Mouse (Mus musculus) forebrain, postnatal 0 days (tissue): ENCODE measurements around the gene Gja1. TPM values are rescaled to one million over a fixed set of nuclear protein-coding genes. Genes with fewer than 3 reads are reported as not detected.
A peak's percentile ranks its signal among the peaks of the same experiment; 100 is the strongest.

Experiments used
- ATAC-seq: fragments of 200-750 bp; cut with Nextera tagmentation; 2 replicates; pipeline ENCODE4 v1.8.0; 2017; ENCODE audit warnings: mild to moderate bottlenecking, moderate library complexity
- DNase-seq: peaks from one replicate; pipeline ENCODE4 v3.0.0-alpha.2; 2015
- H3K27ac ChIP-seq: fragments of 300-500 bp; sonication (generic); 2 replicates; pipeline ENCODE4 v1.5.1; 2014; ENCODE audit warnings: low read depth, mild to moderate bottlenecking, antibody characterized with exemption, low read length, moderate library complexity, mixed read lengths
- H3K27me3 ChIP-seq: fragments of 300-500 bp; sonication (generic); 2 replicates; pipeline ENCODE4 v1.6.1; 2014; ENCODE audit warnings: mild to moderate bottlenecking, low read length, mixed read lengths; ENCODE audit not compliant: insufficient read depth
- H3K36me3 ChIP-seq: fragments of 300-500 bp; sonication (generic); 2 replicates; pipeline ENCODE4 v1.6.1; 2014; ENCODE audit warnings: mild to moderate bottlenecking, moderate library complexity; ENCODE audit not compliant: insufficient read depth
- H3K4me1 ChIP-seq: fragments of 300-500 bp; sonication (generic); 2 replicates; pipeline ENCODE4 v1.6.1; 2014; ENCODE audit warnings: antibody characterized with exemption; ENCODE audit not compliant: insufficient read depth
- H3K4me2 ChIP-seq: fragments of 300-500 bp; sonication (generic); 2 replicates; pipeline ENCODE4 v1.6.1; 2014; ENCODE audit warnings: low read depth, mild to moderate bottlenecking, moderate library complexity
- H3K4me3 ChIP-seq: fragments of 300-500 bp; sonication (generic); 2 replicates; pipeline ENCODE4 v1.5.1; 2014; ENCODE audit warnings: low read depth, low read length, mixed read lengths
- H3K9ac ChIP-seq: fragments of 300-500 bp; sonication (generic); 2 replicates; pipeline ENCODE4 v1.6.1; 2014; ENCODE audit warnings: mild to moderate bottlenecking
- H3K9me3 ChIP-seq: fragments of 300-500 bp; sonication (generic); 2 replicates; pipeline ENCODE4 v1.6.1; 2016; ENCODE audit warnings: low read length
- CTCF ChIP-seq: sonication (generic); IDR thresholded peaks from 2 replicates; pipeline ENCODE4 v1.5.1; 2016; ENCODE audit warnings: antibody characterized with exemption, control low read depth, low read depth
- WGBS: fragments of 180-500 bp; shearing (Covaris S2); extraction: QIAGEN DNeasy Blood & Tissue Kit; methylation state at CpG from one replicate; pipeline ENCODE4 v1.1.7; 2014; 5-methylcytosine and 5-hydroxymethylcytosine counted together
- polyA plus RNA-seq: library from polyadenylated mRNA; unstranded; fragments of >200 nt; fragmentation: Nextera tagmentation; extraction: Ambion mirVana; gene quantifications from 2 replicates; pipeline ENCODE4 v1.2.1, GENCODE M21; 2015
- total RNA-seq: library from RNA; depleted of rRNA; stranded (reverse); fragments of >200 nt; gene quantifications from 2 replicates; pipeline ENCODE4 v1.2.3, GENCODE M21; 2014; rRNA removed

The Gja1 gene
- total RNA-seq (43.9 and 53.0 TPM in 2 replicates), polyA plus RNA-seq (105 and 113 TPM in 2 replicates)

DNA sequence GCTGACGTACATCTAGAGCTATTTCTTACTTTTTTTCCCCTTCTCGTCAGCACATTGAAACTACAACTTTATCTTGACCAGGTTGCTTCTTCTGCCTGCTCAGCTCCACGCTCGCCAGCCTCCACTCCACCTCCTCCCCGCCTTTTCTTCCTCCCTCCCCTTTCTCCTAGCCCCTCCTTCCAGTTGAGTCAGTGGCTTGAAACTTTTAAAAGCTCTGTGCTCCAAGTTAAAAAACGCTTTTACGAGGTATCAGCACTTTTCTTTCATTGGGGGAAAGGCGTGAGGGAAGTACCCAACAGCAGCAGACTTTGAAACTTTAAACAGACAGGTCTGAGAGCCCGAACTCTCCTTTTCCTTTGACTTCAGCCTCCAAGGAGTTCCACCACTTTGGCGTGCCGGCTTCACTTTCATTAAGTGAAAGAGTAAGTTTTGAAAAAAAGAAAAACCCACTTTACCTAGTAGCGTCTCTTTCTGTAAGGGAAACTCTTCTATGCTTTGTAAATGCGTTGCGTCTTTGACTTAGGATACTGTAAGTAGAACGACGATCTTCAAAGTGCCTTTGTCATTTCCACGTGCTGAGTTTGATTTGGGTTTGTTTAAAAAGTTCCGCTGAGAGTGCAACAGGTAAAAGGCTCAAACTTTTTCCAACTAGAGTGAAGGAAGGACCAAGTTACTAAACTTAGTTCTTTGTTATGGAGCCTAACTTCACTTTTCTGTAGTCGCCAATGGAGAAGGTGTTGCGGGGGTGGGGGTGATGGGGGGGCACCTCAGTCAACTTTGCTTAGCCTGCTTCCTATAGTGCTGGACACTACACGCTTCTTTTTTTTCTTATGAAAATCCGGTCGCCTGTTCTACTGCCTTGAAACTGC, at the start of gene Gja1:
Gene Gja1, plus strand, starts transcription at position 234 of the 869 bp plus-strand sequence.
- H3K27me3 ChIP-seq = peaks cover 3% of the 10 kb centered on the region; the same call in 1 of the 2 replicates
- peak within 1 kb of the TSS; percentile 36 for H3K9ac ChIP-seq
- peak within 1 kb of the TSS; percentile 50 for H3K4me3 ChIP-seq
- WGBS = under 1% methylated on average over 23 of the region's 23 CpGs
- DNase-seq (peak; percentile 24), ATAC-seq (no peak)
- 0 out of 2 replicates have a peak, but pooled peaks cover 4% of the 10 kb centered on the region for H3K4me1 ChIP-seq
- H3K27ac ChIP-seq = peak within 1 kb of the TSS; percentile 48
- no peaks in the 10 kb centered on the region for H3K36me3 ChIP-seq
- H3K9me3 ChIP-seq = no peaks in the 10 kb centered on the region
- TF ChIP-seq CTCF = no peak
- H3K4me2 ChIP-seq = peak within 1 kb of the TSS; percentile 94

DNA sequence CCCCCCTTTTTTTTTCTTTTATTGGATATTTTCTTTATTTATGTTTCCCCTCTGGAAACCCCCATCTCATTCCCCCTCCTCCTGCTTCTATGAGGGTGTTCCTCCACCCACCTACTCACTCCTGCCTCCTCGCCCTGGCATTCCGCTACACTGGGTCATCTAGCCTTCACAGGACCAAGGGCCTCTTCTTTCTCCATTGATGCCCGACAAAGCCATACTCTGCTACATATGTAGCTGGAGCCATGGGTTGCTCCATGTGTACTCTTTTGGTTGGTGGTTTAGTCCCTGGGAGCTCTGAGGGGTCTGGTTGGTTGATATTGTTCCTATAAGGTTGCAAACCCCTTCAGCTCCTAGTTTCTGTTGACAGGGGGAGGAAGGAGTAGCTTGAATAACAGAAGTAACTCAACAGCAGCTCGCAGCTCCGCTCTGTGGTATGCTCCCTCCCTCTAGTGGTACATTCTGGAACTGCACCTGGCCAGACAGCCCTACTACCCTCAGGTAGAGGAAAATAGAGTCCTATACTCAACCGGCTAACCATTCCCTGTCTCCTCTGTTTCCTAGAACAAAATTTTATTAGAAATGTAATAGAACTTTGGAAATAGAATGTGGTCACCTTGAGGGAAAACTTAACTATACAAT, 38.2 kb upstream of the Gja1 start:
- H3K9me3 ChIP-seq = no peaks in the 10 kb centered on the region
- no peaks in the 10 kb centered on the region for H3K27me3 ChIP-seq
- 49% methylated on average over 6 of the region's 6 CpGs for WGBS
- H3K9ac ChIP-seq = no peak overlapping the region
- peak; percentile 94 for TF ChIP-seq CTCF
- peak; percentile 87 for ATAC-seq
- DNase-seq = peak; percentile 85
- H3K36me3 ChIP-seq = no peaks in the 10 kb centered on the region
- H3K4me2 ChIP-seq = no peak overlapping the region
- H3K27ac ChIP-seq = no peak overlapping the region
- H3K4me1 ChIP-seq = no peaks in the 10 kb centered on the region
- H3K4me3 ChIP-seq = no peak overlapping the region

DNA sequence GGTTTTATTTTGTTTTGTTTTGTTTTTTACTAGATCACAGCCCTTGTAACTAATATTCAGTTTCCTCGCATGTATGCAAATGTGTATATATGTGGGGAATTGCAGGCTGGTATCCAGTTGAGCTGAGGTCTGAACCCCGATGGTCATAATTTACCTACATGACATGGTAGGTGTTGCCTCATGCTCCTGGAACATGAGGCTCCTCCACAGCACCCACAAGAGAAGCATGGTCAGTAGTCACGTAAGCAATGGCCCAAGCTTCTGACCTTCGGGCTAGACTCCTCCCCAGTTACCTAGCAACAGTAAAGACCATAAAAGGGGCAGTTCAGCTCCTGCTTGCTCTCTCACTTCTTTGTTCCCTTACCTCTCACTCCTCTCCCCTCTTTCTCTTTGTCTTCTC, 16.7 kb upstream of the Gja1 start:
- TF ChIP-seq CTCF = no peak
- Histone ChIP-seq H3K4me3 (no peak overlapping the region), H3K27ac (no peak overlapping the region), H3K9me3 (no peaks in the 10 kb centered on the region), H3K27me3 (no peaks in the 10 kb centered on the region), H3K4me2 (no peak overlapping the region), H3K36me3 (no peaks in the 10 kb centered on the region), H3K4me1 (no peaks in the 10 kb centered on the region), H3K9ac (no peak overlapping the region)
- 65% methylated on average over 4 of the region's 4 CpGs for WGBS
- ATAC-seq (no peak), DNase-seq (no peak)

DNA sequence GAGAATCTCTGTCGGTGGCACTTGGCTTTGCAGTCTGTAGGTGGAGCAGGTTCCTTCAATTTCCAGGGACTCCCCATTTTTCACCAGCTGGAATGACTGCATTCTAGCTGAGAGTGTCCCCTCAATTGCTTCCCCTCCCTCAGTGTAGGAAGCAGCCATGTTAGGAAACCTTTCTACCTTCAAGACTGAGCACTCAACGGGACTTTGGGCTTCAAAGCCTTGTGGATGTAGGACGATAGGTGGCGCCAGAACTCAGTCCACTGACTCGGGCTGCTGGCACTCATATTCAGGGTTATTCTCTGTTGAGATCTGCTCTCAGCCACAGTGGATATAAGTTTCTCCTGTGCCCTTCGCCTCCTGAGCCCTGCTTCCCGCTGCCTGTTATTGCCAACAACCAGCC, 8.1 kb upstream of the Gja1 start:
- H3K4me1 ChIP-seq = no peaks in the 10 kb centered on the region
- no peak overlapping the region for H3K4me3 ChIP-seq
- no peak overlapping the region for H3K9ac ChIP-seq
- no peaks in the 10 kb centered on the region for H3K36me3 ChIP-seq
- no peak overlapping the region for H3K27ac ChIP-seq
- WGBS = 20% methylated on average over 7 of the region's 7 CpGs
- peak; percentile 77 for DNase-seq
- H3K27me3 ChIP-seq = no peaks in the 10 kb centered on the region
- H3K4me2 ChIP-seq = no peak overlapping the region
- ATAC-seq = peak; percentile 74; the same call in 1 of the 2 replicates
- H3K9me3 ChIP-seq = no peaks in the 10 kb centered on the region
- TF ChIP-seq CTCF = peak; percentile 81

DNA sequence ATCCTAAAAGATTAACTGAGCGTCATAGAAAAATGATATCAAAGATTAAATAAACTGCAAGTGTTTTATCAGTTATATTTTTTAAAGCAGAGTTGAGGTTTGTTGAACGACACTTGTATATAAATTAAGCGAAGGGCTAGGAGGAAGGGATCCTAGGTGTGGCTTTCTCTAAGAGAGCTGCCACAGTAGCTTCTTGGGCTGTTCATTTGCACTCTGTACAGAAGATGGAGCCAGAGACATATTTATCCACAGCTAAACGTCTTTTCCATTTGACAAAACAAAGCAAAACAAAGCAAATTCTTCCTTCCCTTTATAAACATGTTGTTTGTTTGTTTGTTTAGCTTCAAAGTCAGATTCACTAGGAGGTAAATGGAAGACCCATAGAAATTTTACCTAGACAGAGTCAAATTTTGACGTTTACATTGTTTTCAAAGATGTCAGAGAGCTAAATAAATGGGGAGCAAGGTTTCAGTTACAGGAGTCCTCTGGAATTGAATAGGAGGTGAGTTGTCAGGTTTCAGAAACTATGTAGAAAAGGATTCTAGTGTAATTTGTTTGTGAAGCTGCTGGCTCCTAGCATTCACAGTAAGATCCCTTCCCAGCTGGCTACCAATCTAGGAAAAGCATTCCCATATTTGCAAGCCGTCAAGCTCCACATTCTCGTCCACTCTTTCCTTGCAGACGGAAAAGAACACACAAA, 4.0 kb upstream of the Gja1 start:
- no peaks in the 10 kb centered on the region for H3K36me3 ChIP-seq
- H3K9me3 ChIP-seq = no peaks in the 10 kb centered on the region
- DNase-seq (peak; percentile 78), ATAC-seq (peak; percentile 83)
- peaks cover 3% of the 10 kb centered on the region; the same call in 1 of the 2 replicates for H3K27me3 ChIP-seq
- H3K4me3 ChIP-seq = 0 out of 2 replicates have a peak overlapping the region, but pooled peaks have one; percentile 2
- no peaks in the 10 kb centered on the region for H3K4me1 ChIP-seq
- TF ChIP-seq CTCF = peak; percentile 77
- WGBS = 26% methylated on average over 8 of the region's 8 CpGs
- peak overlapping the region; percentile 20 for H3K4me2 ChIP-seq
- no peak overlapping the region for H3K27ac ChIP-seq
- no peak overlapping the region for H3K9ac ChIP-seq

DNA sequence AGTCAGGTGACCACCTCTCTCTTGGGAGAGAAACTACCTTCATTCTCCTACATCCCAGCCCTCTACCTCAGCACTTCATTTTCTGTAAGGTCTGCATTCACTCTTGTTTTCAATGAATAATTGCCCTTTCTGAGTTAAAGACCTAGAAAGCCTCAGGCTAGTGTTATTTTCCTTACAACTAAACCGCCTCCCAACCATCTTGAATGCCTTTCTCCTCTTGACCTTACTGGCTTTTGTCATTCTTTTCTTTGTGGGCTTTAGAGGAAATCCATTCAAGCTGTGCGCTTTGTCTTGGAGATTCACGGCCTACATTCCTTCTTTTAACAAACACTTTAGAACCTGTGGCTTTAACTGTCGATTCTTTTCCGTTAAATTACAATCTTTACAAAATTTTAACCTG, 3.0 kb upstream of the Gja1 start:
- Histone ChIP-seq H3K27me3 (peaks cover 3% of the 10 kb centered on the region; the same call in 1 of the 2 replicates), H3K27ac (no peak overlapping the region), H3K4me1 (0 out of 2 replicates have a peak, but pooled peaks cover 3% of the 10 kb centered on the region), H3K9me3 (no peaks in the 10 kb centered on the region), H3K4me2 (no peak overlapping the region), H3K36me3 (no peaks in the 10 kb centered on the region), H3K4me3 (no peak overlapping the region), H3K9ac (no peak overlapping the region)
- no peak for ATAC-seq
- 28% methylated on average over 5 of the region's 5 CpGs for WGBS
- TF ChIP-seq CTCF = no peak
- no peak for DNase-seq
